ENCODE assay signal across 13 mouse cellular contexts in the genomic region with DNA sequence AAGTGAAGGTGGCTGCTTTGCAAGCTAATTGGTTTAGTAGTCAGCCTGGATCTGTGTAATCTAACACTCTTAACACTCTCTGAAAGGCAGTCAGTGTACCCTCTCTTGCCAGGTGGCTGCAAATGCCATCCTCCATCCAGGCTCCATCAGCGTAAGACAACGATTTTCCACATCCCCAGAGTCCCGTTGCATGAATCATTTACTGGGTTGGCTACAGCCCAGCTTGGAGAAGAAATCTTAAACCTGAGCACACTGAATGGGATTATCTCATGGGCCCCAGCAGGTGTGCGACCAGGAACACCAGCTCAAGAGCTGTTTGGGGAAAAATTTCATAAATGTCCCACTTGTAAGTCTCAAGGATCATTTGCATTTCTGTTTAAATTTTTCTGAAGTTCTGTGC. TPM values are rescaled to one million over a fixed set of nuclear protein-coding genes. Genes with fewer than 3 reads are reported as not detected.
DNase-seq lines count a peak whose midpoint lies in the region; ATAC-seq and TF ChIP-seq lines count a peak whose summit lies in the region.
"Had no signal": no experiment of that assay in that cellular context is flagged by ENCODE, and none has a peak within 500 bp of the region (broad histone marks: within the 10 kb centered on the region; RNA-seq: fewer than 3 reads in every experiment).

No protein-coding gene starts in this region.

- no peak overlapping the region for H3K4me2 ChIP-seq in forebrain, embryonic 11.5 days (ENCODE audit: low read depth, low read length, severe bottlenecking)
- H3K4me2 ChIP-seq in midbrain, embryonic 14.5 days (ENCODE audit: low read length): no peak overlapping the region
- no peak overlapping the region for H3K4me2 ChIP-seq in midbrain, postnatal 0 days (ENCODE audit: low read depth, low read length, poor library complexity, severe bottlenecking)
- no peak overlapping the region for H3K4me2 ChIP-seq in intestine, embryonic 16.5 days (ENCODE audit: low read depth, low read length)
- H3K4me2 ChIP-seq: liver, embryonic 11.5 days had no signal

- H3K36me3 ChIP-seq in forebrain, embryonic 10.5 days (replicated peaks): no peaks in the 10 kb centered on the region
- H3K36me3 ChIP-seq in forebrain, embryonic 11.5 days (ENCODE audit: control insufficient read depth, insufficient read depth, low read length): no peaks in the 10 kb centered on the region
- peaks cover 13% of the 10 kb centered on the region for H3K36me3 ChIP-seq in midbrain, embryonic 14.5 days (ENCODE audit: control insufficient read depth, insufficient read depth, low read length)
- H3K36me3 ChIP-seq in midbrain, embryonic 10.5 days: no peaks in the 10 kb centered on the region
- 0 out of 2 replicates have a peak, but pooled peaks cover 12% of the 10 kb centered on the region for H3K36me3 ChIP-seq in midbrain, postnatal 0 days (ENCODE audit: insufficient read depth, low read length)
- no peaks in the 10 kb centered on the region for H3K36me3 ChIP-seq in intestine, embryonic 16.5 days (ENCODE audit: control insufficient read depth, insufficient read depth, low read length)

- no peaks in the 10 kb centered on the region for H3K9me3 ChIP-seq in forebrain, embryonic 10.5 days
- no peaks in the 10 kb centered on the region for H3K9me3 ChIP-seq in forebrain, embryonic 11.5 days (ENCODE audit: control insufficient read depth, low read length)
- no peaks in the 10 kb centered on the region; the same call in 1 of the 2 replicates for H3K9me3 ChIP-seq in midbrain, embryonic 14.5 days (ENCODE audit: control insufficient read depth, low read length)
- no peaks in the 10 kb centered on the region for H3K9me3 ChIP-seq in midbrain, embryonic 10.5 days (replicated peaks)
- H3K9me3 ChIP-seq in midbrain, postnatal 0 days (ENCODE audit: low read length): no peaks in the 10 kb centered on the region
- H3K9me3 ChIP-seq in intestine, embryonic 16.5 days (ENCODE audit: control insufficient read depth, low read length): no peaks in the 10 kb centered on the region

- H3K4me3 ChIP-seq in forebrain, embryonic 10.5 days: no peak overlapping the region
- no peak overlapping the region for H3K4me3 ChIP-seq in forebrain, embryonic 11.5 days (ENCODE audit: low read depth, low read length)
- H3K4me3 ChIP-seq in midbrain, embryonic 14.5 days (replicated peaks; ENCODE audit: low read depth, low read length): no peak overlapping the region
- H3K4me3 ChIP-seq in midbrain, embryonic 10.5 days: no peak overlapping the region
- H3K4me3 ChIP-seq in midbrain, postnatal 0 days (ENCODE audit: low read depth, low read length): no peak overlapping the region
- H3K4me3 ChIP-seq in intestine, embryonic 16.5 days (ENCODE audit: low read length): no peak overlapping the region
- H3K4me3 ChIP-seq: megakaryocyte, embryonic 14.5 days had no signal

- H3K27me3 ChIP-seq in forebrain, embryonic 10.5 days (ENCODE audit: poor library complexity, severe bottlenecking): no peaks in the 10 kb centered on the region
- H3K27me3 ChIP-seq in forebrain, embryonic 11.5 days (ENCODE audit: control insufficient read depth, insufficient read depth, low read length): no peaks in the 10 kb centered on the region
- no peaks in the 10 kb centered on the region for H3K27me3 ChIP-seq in midbrain, embryonic 14.5 days (ENCODE audit: control insufficient read depth, insufficient read depth, low read length)
- no peaks in the 10 kb centered on the region for H3K27me3 ChIP-seq in midbrain, embryonic 10.5 days (ENCODE audit: low read depth, poor library complexity, severe bottlenecking)
- H3K27me3 ChIP-seq in midbrain, postnatal 0 days (ENCODE audit: insufficient read depth, low read length): no peaks in the 10 kb centered on the region
- no peaks in the 10 kb centered on the region for H3K27me3 ChIP-seq in intestine, embryonic 16.5 days (replicated peaks; ENCODE audit: control insufficient read depth, insufficient read depth, low read length)
- H3K27me3 ChIP-seq: megakaryocyte, embryonic 14.5 days had no signal

- ATAC-seq in forebrain, embryonic 11.5 days (replicated peaks; ENCODE audit: low FRiP score): no peak
- no peak for ATAC-seq in midbrain, embryonic 14.5 days (ENCODE audit: low FRiP score, low TSS enrichment)
- no peak for ATAC-seq in midbrain, postnatal 0 days (ENCODE audit: low FRiP score)
- ATAC-seq in intestine, embryonic 16.5 days: no peak

- H3K9ac ChIP-seq in forebrain, embryonic 11.5 days (ENCODE audit: low read length): no peak overlapping the region
- no peak overlapping the region for H3K9ac ChIP-seq in midbrain, embryonic 14.5 days (replicated peaks; ENCODE audit: low read length)
- H3K9ac ChIP-seq in midbrain, postnatal 0 days (replicated peaks; ENCODE audit: low read length, poor library complexity, severe bottlenecking): no peak overlapping the region
- no peak overlapping the region for H3K9ac ChIP-seq in intestine, embryonic 16.5 days (ENCODE audit: low read depth, low read length)

- H3K27ac ChIP-seq in forebrain, embryonic 10.5 days: no peak overlapping the region
- H3K27ac ChIP-seq in forebrain, embryonic 11.5 days (ENCODE audit: low read depth, low read length): no peak overlapping the region
- no peak overlapping the region for H3K27ac ChIP-seq in midbrain, embryonic 14.5 days (replicated peaks; ENCODE audit: low read depth, low read length)
- H3K27ac ChIP-seq in midbrain, embryonic 10.5 days (replicated peaks): no peak overlapping the region
- no peak overlapping the region for H3K27ac ChIP-seq in midbrain, postnatal 0 days (ENCODE audit: low read depth, low read length)
- no peak overlapping the region for H3K27ac ChIP-seq in intestine, embryonic 16.5 days (ENCODE audit: low read length)

- H3K4me1 ChIP-seq in forebrain, embryonic 10.5 days: no peaks in the 10 kb centered on the region
- no peaks in the 10 kb centered on the region for H3K4me1 ChIP-seq in forebrain, embryonic 11.5 days (replicated peaks; ENCODE audit: control insufficient read depth, insufficient read depth, low read length)
- H3K4me1 ChIP-seq in midbrain, embryonic 14.5 days (ENCODE audit: control insufficient read depth, insufficient read depth, low read length): 0 out of 2 replicates have a peak, but pooled peaks cover 4% of the 10 kb centered on the region
- no peaks in the 10 kb centered on the region; the same call in 1 of the 2 replicates for H3K4me1 ChIP-seq in midbrain, embryonic 10.5 days
- H3K4me1 ChIP-seq in midbrain, postnatal 0 days (ENCODE audit: insufficient read depth, low read length): no peaks in the 10 kb centered on the region
- no peaks in the 10 kb centered on the region for H3K4me1 ChIP-seq in intestine, embryonic 16.5 days (ENCODE audit: control insufficient read depth, insufficient read depth, low read length)
- H3K4me1 ChIP-seq: megakaryocyte, embryonic 14.5 days had no signal

- peak; percentile 8 for DNase-seq in forebrain, embryonic 10.5 days (ENCODE audit: extremely low spot score, low spot score)
- DNase-seq in forebrain, embryonic 11.5 days (ENCODE audit: low spot score): no peak
- peak; percentile 28 for DNase-seq in midbrain, embryonic 14.5 days
- DNase-seq in midbrain, embryonic 10.5 days (ENCODE audit: low spot score): no peak
- peak; percentile 49 to 60 for DNase-seq in cerebellum, postnatal 10 days
- DNase-seq in midbrain, postnatal 0 days (ENCODE audit: low spot score): peak; percentile 56
- no peak for DNase-seq in heart, postnatal 4 days
- DNase-seq: adrenal gland, postnatal 25 days; heart, postnatal 14 days; thymus, adult 2 months had no signal

- 73% methylated on average over 4 of the region's 4 CpGs for WGBS in forebrain, embryonic 10.5 days
- WGBS in forebrain, embryonic 11.5 days: 72% methylated on average over 4 of the region's 4 CpGs
- 59% methylated on average over 4 of the region's 4 CpGs for WGBS in midbrain, embryonic 14.5 days
- 80% methylated on average over 4 of the region's 4 CpGs for WGBS in midbrain, embryonic 10.5 days
- WGBS in midbrain, postnatal 0 days: 35% methylated on average over 4 of the region's 4 CpGs
- WGBS in intestine, embryonic 16.5 days: 56% methylated on average over 4 of the region's 4 CpGs

- no peak for TF ChIP-seq CTCF in midbrain, postnatal 0 days (IDR thresholded peaks at IDR 0.05)

RNA-seq across cellular contexts. Expression of a gene that starts 23.6 kb away (rescaled TPM):
- 13.2 and 16.3 TPM in 2 replicates for polyA plus RNA-seq in forebrain, embryonic 10.5 days (2016; fragmentation: Nextera tagmentation; extraction: Ambion mirVana)
- 31.2 and 31.9 TPM in 2 replicates for polyA plus RNA-seq in forebrain, embryonic 11.5 days (2014; fragmentation: Nextera tagmentation; extraction: Ambion mirVana)
- polyA plus RNA-seq in midbrain, embryonic 14.5 days (2014; fragmentation: Nextera tagmentation; extraction: Ambion mirVana): 87.3 and 93.9 TPM in 2 replicates
- 9.6 and 15.9 TPM in 2 replicates for polyA plus RNA-seq in midbrain, embryonic 10.5 days (2016; fragmentation: Nextera tagmentation; extraction: Ambion mirVana)
- total RNA-seq in midbrain, postnatal 0 days (2014; rRNA removed): 55.0 and 60.2 TPM in 2 replicates
- 63.1 and 64.0 TPM in 2 replicates for polyA plus RNA-seq in midbrain, postnatal 0 days (2015; fragmentation: Nextera tagmentation; extraction: Ambion mirVana)
- polyA plus RNA-seq in intestine, embryonic 16.5 days (2015; fragmentation: Nextera tagmentation; extraction: Ambion mirVana): 20.8 and 22.7 TPM in 2 replicates
- 10 to 100 TPM; 12.0 to 13.0 TPM for total RNA-seq in heart, postnatal 4 days (2021)

Comparison
In these comparisons a context has a peak if more than half of its experiments do, and no peak if none do; other contexts are left out.
1. DNase-seq: peak in forebrain, embryonic 10.5 days (single experiment), midbrain, embryonic 14.5 days (single experiment), cerebellum, postnatal 10 days (2 of 2) and midbrain, postnatal 0 days (single experiment); none in forebrain, embryonic 11.5 days (single experiment), midbrain, embryonic 10.5 days (single experiment) and heart, postnatal 4 days (single experiment).